Mouse (Mus musculus) olfactory bulb, adult 2 months (tissue): ENCODE data around the gene Enpp4.

Source experiments
- CTCF ChIP-seq: fragments of 200-500 bp; IDR thresholded peaks from 2 replicates; pipeline ENCODE4 v1.5.1; 2012; ENCODE audit warnings: low read depth, mild to moderate bottlenecking, low read length, moderate library complexity; ENCODE audit not compliant: insufficient read depth
- POLR2A ChIP-seq: fragments of 200-500 bp; IDR thresholded peaks from 2 replicates; pipeline ENCODE4 v1.6.1; 2012; ENCODE audit warnings: mild to moderate bottlenecking, low read depth, low read length, moderate library complexity; ENCODE audit not compliant: insufficient read depth

- TF ChIP-seq POLR2A (no peak), CTCF (no peak)
Measured at GRCm38 (mm10) chr17:44083156-44083555, 22.5 kb downstream of the Enpp4 start.
